Mouse (Mus musculus) intestine, embryonic 14.5 days (tissue): Measurements from ENCODE around the gene Zfp53. TPM values are rescaled to one million over a fixed set of nuclear protein-coding genes. Genes with fewer than 3 reads are reported as not detected.

Source experiments
- ATAC-seq: fragments of 200-750 bp; cut with Nextera tagmentation; replicated peaks from 2 replicates; pipeline ENCODE4 v1.8.0; 2017; ENCODE audit warnings: low read depth, moderate number of reproducible peaks, moderate TSS enrichment, moderate library complexity; ENCODE audit not compliant: low FRiP score, low TSS enrichment
- DNase-seq: peaks from one replicate; pipeline ENCODE4 v3.0.0-alpha.2; 2018; ENCODE audit warnings: low spot score
- H3K27ac ChIP-seq: fragments of 300-500 bp; sonication (generic); 2 replicates; pipeline ENCODE4 v1.5.1; 2014; ENCODE audit warnings: low read depth, mild to moderate bottlenecking, control low read depth
- H3K27me3 ChIP-seq: fragments of 300-500 bp; sonication (generic); replicated peaks from 2 replicates; pipeline ENCODE4 v1.6.1; 2014; ENCODE audit warnings: low read length, control low read depth; ENCODE audit not compliant: control insufficient read depth, insufficient read depth
- H3K36me3 ChIP-seq: fragments of 300-500 bp; sonication (generic); 2 replicates; pipeline ENCODE4 v1.6.1; 2014; ENCODE audit warnings: low read length, control low read depth; ENCODE audit not compliant: control insufficient read depth, insufficient read depth
- H3K4me1 ChIP-seq: fragments of 300-500 bp; sonication (generic); replicated peaks from 2 replicates; pipeline ENCODE4 v1.6.1; 2014; ENCODE audit warnings: low read length, control low read depth, mixed read lengths; ENCODE audit not compliant: control insufficient read depth, insufficient read depth
- H3K4me2 ChIP-seq: fragments of 300-500 bp; sonication (generic); 2 replicates; pipeline ENCODE4 v1.6.1; 2014; ENCODE audit warnings: low read length
- H3K4me3 ChIP-seq: fragments of 300-500 bp; sonication (generic); 2 replicates; pipeline ENCODE4 v1.5.1; 2014; ENCODE audit warnings: low read depth, low read length, control low read depth, mixed read lengths
- H3K9ac ChIP-seq: fragments of 300-500 bp; sonication (generic); 2 replicates; pipeline ENCODE4 v1.6.1; 2014; ENCODE audit warnings: mild to moderate bottlenecking, low read length
- H3K9me3 ChIP-seq: fragments of 300-500 bp; sonication (generic); 2 replicates; pipeline ENCODE4 v1.6.1; 2016; ENCODE audit warnings: low read length, control low read depth; ENCODE audit not compliant: control insufficient read depth
- WGBS: fragments of 180-500 bp; shearing (Covaris S2); extraction: QIAGEN DNeasy Blood & Tissue Kit; methylation state at CpG from one replicate; pipeline ENCODE4 v1.1.7; 2014; 5-methylcytosine and 5-hydroxymethylcytosine counted together
- polyA plus RNA-seq: library from polyadenylated mRNA; unstranded; fragments of >200 nt; fragmentation: Nextera tagmentation; extraction: Ambion mirVana; gene quantifications from 2 replicates; pipeline ENCODE4 v1.2.1, GENCODE M21; 2014

The Zfp53 gene
- polyA plus RNA-seq, 1 experiment from 2014 or later, result 13.3 TPM

- H3K9ac ChIP-seq, result peak overlapping the region; percentile 59; the same call in 1 of the 2 replicates
- WGBS, result 2% methylated on average over 8 of the region's 8 CpGs
- peaks cover 12% of the 10 kb centered on the region; the same call in 1 of the 2 replicates for H3K36me3 ChIP-seq
- H3K4me3 ChIP-seq, result peak overlapping the region; percentile 48
- ATAC-seq (no peak; the same call in 1 of the 2 replicates), DNase-seq (peak; percentile 63)
- H3K9me3 ChIP-seq, result no peaks in the 10 kb centered on the region
- H3K27ac ChIP-seq, result peak overlapping the region; percentile 96; the same call in 1 of the 2 replicates
- no peaks in the 10 kb centered on the region; the same call in 1 of the 2 replicates for H3K4me1 ChIP-seq
- H3K4me2 ChIP-seq, result peak overlapping the region; percentile 58
- no peaks in the 10 kb centered on the region for H3K27me3 ChIP-seq
Measured at GRCm38 (mm10) chr17:21515403-21516105, 26.8 kb downstream of the Zfp53 start.

- peak overlapping the region; percentile 59 for H3K9ac ChIP-seq
- 0 out of 2 replicates have a peak, but pooled peaks cover 8% of the 10 kb centered on the region for H3K36me3 ChIP-seq
- WGBS, result 1% methylated on average over 37 of the region's 37 CpGs
- peak overlapping the region; percentile 48 for H3K4me3 ChIP-seq
- H3K9me3 ChIP-seq, result no peaks in the 10 kb centered on the region
- ATAC-seq (peak; percentile 90), DNase-seq (peak; percentile 85)
- H3K4me2 ChIP-seq, result peak overlapping the region; percentile 58
- no peaks in the 10 kb centered on the region for H3K27me3 ChIP-seq
- no peaks in the 10 kb centered on the region; the same call in 1 of the 2 replicates for H3K4me1 ChIP-seq
- H3K27ac ChIP-seq, result peak overlapping the region; percentile 96
Measured at GRCm38 (mm10) chr17:21516201-21517129, 27.7 kb downstream of the Zfp53 start.

DNA sequence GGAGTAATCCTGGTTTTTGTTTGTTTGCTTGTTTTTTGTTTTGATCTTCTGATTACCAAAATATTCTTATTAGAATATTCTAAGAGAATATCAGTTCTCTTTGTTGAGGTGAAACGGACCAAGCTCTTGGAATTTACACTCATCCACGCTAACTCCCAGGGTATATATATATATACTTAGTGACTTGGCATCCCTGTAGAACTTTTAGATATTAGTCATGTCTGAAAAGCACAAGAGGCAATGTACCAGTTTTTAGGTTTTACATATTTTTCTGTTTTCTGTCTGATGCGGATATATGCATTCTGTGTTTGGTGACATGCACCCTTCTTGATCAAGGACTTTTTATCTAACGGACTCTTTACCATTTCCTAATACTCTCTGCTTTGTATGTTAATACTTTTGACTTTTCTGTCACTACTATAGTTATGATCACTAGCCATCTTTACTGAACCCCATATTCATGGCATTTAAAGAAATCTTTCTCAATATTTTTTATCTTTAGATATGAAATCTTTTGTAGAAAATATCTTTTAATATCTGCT, 28.4 kb downstream of the Zfp53 start:
- H3K4me2 ChIP-seq, result peak overlapping the region; percentile 58
- H3K27me3 ChIP-seq, result no peaks in the 10 kb centered on the region
- 36% methylated on average over 4 of the region's 4 CpGs for WGBS
- peak overlapping the region; percentile 59 for H3K9ac ChIP-seq
- H3K27ac ChIP-seq, result peak overlapping the region; percentile 96
- peak; percentile 12; the same call in 1 of the 2 replicates for ATAC-seq
- H3K4me1 ChIP-seq, result no peaks in the 10 kb centered on the region; the same call in 1 of the 2 replicates
- no peaks in the 10 kb centered on the region for H3K9me3 ChIP-seq
- no peak for DNase-seq
- H3K4me3 ChIP-seq, result peak overlapping the region; percentile 48
- 0 out of 2 replicates have a peak, but pooled peaks cover 2% of the 10 kb centered on the region for H3K36me3 ChIP-seq

DNA sequence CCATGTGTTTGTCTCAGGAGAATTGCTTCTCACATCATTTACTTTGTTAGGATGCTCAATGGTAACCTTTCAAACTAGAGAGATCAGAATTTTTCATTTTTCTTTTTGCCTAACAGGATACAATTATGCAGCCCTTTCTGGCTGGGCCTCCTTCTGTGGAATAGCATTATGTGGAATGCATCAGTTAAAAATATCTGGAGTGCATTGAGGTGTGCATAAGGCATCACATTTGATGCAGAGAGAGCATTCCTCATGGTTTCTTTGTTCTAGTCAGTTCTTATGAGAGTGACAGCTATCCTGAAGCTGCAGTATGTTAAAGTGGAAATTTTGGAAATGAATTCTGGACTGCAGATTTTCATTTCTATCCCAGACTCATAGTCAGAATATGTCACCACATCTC, 37.5 kb downstream of the Zfp53 start:
- Histone ChIP-seq H3K4me2 (no peak overlapping the region), H3K27ac (no peak overlapping the region), H3K9me3 (no peaks in the 10 kb centered on the region), H3K9ac (no peak overlapping the region), H3K27me3 (no peaks in the 10 kb centered on the region), H3K36me3 (no peaks in the 10 kb centered on the region; the same call in 1 of the 2 replicates), H3K4me1 (no peaks in the 10 kb centered on the region; the same call in 1 of the 2 replicates), H3K4me3 (no peak overlapping the region)
- DNase-seq (no peak), ATAC-seq (no peak)

DNA sequence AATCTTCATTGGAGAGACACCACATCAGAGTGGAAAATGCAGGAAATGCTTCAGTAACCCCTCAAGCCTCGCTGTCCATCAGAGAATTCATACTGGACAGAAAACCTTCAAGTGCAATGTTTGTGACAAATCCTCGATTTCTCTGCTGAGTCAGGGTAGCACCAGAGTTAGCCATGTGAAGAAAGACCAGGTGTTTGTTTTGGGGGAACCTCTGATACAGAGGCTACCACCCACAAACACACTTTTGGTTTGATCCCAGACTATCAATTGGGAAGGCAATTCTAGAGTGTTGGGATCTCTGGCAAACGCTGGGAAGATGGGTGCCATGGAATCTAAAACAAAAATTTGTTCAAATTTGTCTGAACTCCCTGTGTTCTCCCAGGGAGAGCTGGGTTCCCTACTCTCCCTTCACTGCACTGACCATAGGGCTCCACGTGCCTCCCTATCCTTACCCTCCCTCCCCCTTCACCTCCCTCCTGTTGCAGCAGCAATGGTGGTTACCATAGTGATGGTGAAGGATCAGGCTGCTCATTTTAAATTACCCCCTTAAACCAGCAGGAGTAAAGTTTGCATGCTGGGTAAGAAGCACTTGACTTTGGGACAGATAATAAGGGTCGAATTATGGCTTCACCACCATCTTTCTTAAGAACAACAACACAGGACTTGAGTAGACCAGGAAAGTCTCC, 42.0 kb downstream of the Zfp53 start:
- Histone ChIP-seq H3K27ac (no peak overlapping the region), H3K27me3 (no peaks in the 10 kb centered on the region), H3K9me3 (no peaks in the 10 kb centered on the region), H3K9ac (no peak overlapping the region), H3K4me2 (no peak overlapping the region), H3K36me3 (no peaks in the 10 kb centered on the region; the same call in 1 of the 2 replicates), H3K4me1 (peaks cover 12% of the 10 kb centered on the region), H3K4me3 (no peak overlapping the region)
- no peak for ATAC-seq
- no peak for DNase-seq
- WGBS, result 69% methylated on average over 5 of the region's 5 CpGs

DNA sequence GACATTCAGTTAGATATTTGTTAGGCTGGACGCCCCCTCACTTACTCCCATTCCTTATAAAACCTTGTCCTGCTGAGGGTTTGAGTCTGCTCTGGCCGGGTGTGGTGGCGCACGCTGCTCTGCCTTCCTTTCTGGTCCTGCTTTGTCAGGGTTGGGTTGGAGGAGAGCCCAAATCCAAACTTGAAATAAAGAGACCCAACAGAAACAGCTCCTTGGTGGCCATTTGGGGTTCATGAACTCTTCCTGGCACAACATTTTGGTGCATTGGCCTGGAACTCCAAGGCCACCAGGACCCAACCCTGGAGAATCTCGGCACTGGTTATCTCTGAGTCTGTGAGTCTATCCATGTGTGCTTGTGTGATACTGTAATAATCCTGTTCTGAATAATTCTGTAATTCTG, 42.8 kb downstream of the Zfp53 start:
- 79% methylated on average over 5 of the region's 5 CpGs for WGBS
- ATAC-seq, result peak; percentile 2; the same call in 1 of the 2 replicates
- no peaks in the 10 kb centered on the region; the same call in 1 of the 2 replicates for H3K36me3 ChIP-seq
- no peaks in the 10 kb centered on the region for H3K9me3 ChIP-seq
- H3K27ac ChIP-seq, result peak overlapping the region; percentile 92
- H3K9ac ChIP-seq, result peak overlapping the region; percentile 78
- H3K4me3 ChIP-seq, result peak overlapping the region; percentile 53
- H3K4me1 ChIP-seq, result peaks cover 12% of the 10 kb centered on the region
- no peak for DNase-seq
- peak overlapping the region; percentile 76 for H3K4me2 ChIP-seq
- H3K27me3 ChIP-seq, result no peaks in the 10 kb centered on the region

DNA sequence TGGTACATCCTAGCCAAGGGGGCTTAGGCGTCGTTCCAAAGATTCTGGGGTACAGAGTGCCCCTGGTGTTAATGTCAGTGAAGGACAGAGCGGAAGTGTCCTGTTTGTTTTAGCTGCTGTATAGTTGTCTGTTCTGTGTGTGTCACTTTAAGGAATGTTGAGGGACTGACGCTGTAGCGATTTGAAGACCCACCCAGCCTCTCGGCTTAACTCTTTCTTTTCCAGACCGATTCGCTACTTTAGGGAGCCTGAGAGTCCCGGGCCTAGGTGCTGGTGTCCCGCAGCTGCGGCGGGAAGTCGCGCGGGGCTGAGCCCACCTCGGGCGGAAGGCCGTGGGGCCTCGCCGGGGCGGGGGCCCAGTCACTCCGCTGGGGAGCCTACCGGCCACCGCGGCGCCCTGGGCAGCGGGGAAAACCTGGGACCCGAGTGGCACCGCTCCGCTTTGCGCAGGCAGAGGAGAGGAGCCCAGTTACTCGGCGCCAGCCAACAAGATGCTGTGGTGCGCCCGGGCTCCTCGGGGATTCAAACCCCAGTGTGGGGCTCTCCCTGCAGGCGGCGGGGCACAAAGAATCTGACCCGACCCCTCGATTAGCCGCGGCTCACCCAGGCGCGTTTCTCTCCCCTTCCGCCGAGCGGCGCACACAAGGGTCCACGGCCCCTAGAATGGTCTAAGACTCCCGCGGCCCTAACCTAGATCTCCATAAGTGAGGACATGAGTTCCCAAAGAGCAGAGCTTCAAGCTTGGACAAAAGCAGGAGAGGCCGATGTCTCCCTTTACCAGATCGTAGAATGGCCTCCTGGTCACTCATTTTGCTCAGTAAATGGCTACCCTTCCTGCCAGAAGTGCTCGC, 43.5 kb downstream of the Zfp53 start:
- Histone ChIP-seq H3K4me1 (peaks cover 12% of the 10 kb centered on the region), H3K36me3 (no peaks in the 10 kb centered on the region; the same call in 1 of the 2 replicates), H3K9ac (peak overlapping the region; percentile 78), H3K4me3 (peak overlapping the region; percentile 53), H3K27me3 (no peaks in the 10 kb centered on the region), H3K9me3 (no peaks in the 10 kb centered on the region), H3K27ac (peak overlapping the region; percentile 92), H3K4me2 (peak overlapping the region; percentile 76)
- ATAC-seq (peak; percentile 78), DNase-seq (peak; percentile 88)
- under 1% methylated on average over 54 of the region's 54 CpGs for WGBS
